Mouse (Mus musculus): Measurements from ENCODE around the gene Crb1. TPM values are rescaled to one million over a fixed set of nuclear protein-coding genes. Genes with fewer than 3 reads are reported as not detected.
A peak's percentile ranks its signal among the peaks of the same experiment; 100 is the strongest.

The Crb1 gene
- polyA plus RNA-seq, 1 experiment from 2014 or later, result 0.07 TPM

GRCm38 (mm10) chr1:139192635-139193034 is 184.3 kb downstream of the Crb1 start:
- no peaks in the 10 kb centered on the region for H3K27me3 ChIP-seq (replicated peaks; ENCODE audit: control insufficient read depth, insufficient read depth, low read length)
- 70% methylated on average over 3 of the region's 3 CpGs for WGBS

GRCm38 (mm10) chr1:139180481-139181149 is 196.3 kb downstream of the Crb1 start:
- Histone ChIP-seq H3K9me3 (ENCODE audit: control insufficient read depth, low read length) (no peaks in the 10 kb centered on the region), H3K9ac (ENCODE audit: low read depth, low read length) (no peak overlapping the region), H3K4me3 (ENCODE audit: low read depth, low read length) (no peak overlapping the region), H3K4me1 (replicated peaks; ENCODE audit: control insufficient read depth, insufficient read depth, low read length) (no peaks in the 10 kb centered on the region), H3K27me3 (replicated peaks; ENCODE audit: control insufficient read depth, insufficient read depth, low read length) (no peaks in the 10 kb centered on the region), H3K27ac (ENCODE audit: low read depth, low read length) (no peak overlapping the region), H3K36me3 (ENCODE audit: control insufficient read depth, insufficient read depth, low read length) (no peaks in the 10 kb centered on the region), H3K4me2 (no peak overlapping the region)
- 66% methylated on average over 6 of the region's 6 CpGs for WGBS
- DNase-seq (ENCODE audit: low spot score), result no peak
- no peak for ATAC-seq (replicated peaks; ENCODE audit: low FRiP score)

More at GRCm38 (mm10) chr1:139192635-139193034, 184.3 kb downstream of the Crb1 start:
- no peaks in the 10 kb centered on the region for H3K36me3 ChIP-seq (ENCODE audit: control insufficient read depth, insufficient read depth, low read length)
- H3K4me1 ChIP-seq (replicated peaks; ENCODE audit: control insufficient read depth, insufficient read depth, low read length), result no peaks in the 10 kb centered on the region
- H3K27ac ChIP-seq (ENCODE audit: low read depth, low read length), result no peak overlapping the region
- ATAC-seq (replicated peaks; ENCODE audit: low FRiP score) (no peak), DNase-seq (ENCODE audit: low spot score) (no peak)
- H3K4me2 ChIP-seq, result no peak overlapping the region
- no peak overlapping the region for H3K9ac ChIP-seq (ENCODE audit: low read depth, low read length)
- no peaks in the 10 kb centered on the region for H3K9me3 ChIP-seq (ENCODE audit: control insufficient read depth, low read length)
- H3K4me3 ChIP-seq (ENCODE audit: low read depth, low read length), result no peak overlapping the region

DNA sequence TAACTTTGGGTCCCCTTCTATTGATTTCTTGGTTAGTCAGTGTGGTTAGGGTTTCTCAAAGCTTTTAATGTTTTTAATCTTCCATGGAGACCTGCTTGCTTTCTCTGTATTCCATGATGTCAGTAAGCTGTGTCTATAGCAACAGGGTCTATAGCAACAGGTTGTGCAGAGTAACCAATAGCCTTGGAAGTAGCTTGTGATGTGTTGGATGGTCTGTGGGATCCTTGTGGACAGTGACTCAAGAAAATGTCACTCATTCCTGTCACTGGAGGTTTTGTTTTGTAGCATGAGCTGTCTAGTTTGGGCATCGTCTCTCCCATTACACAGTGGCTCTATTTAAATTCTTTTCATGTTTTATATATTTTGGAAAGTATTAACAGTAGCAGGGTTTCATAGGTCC is 197.2 kb downstream of the Crb1 start:
- Histone ChIP-seq H3K9me3 (ENCODE audit: control insufficient read depth, low read length) (no peaks in the 10 kb centered on the region), H3K4me1 (replicated peaks; ENCODE audit: control insufficient read depth, insufficient read depth, low read length) (no peaks in the 10 kb centered on the region), H3K9ac (ENCODE audit: low read depth, low read length) (no peak overlapping the region), H3K27ac (ENCODE audit: low read depth, low read length) (no peak overlapping the region), H3K36me3 (ENCODE audit: control insufficient read depth, insufficient read depth, low read length) (no peaks in the 10 kb centered on the region), H3K4me3 (ENCODE audit: low read depth, low read length) (no peak overlapping the region), H3K4me2 (no peak overlapping the region), H3K27me3 (replicated peaks; ENCODE audit: control insufficient read depth, insufficient read depth, low read length) (no peaks in the 10 kb centered on the region)
- ATAC-seq (replicated peaks; ENCODE audit: low FRiP score) (no peak), DNase-seq (ENCODE audit: low spot score) (no peak)
- WGBS, result 80% methylated on average over 1 of the region's 1 CpGs

DNA sequence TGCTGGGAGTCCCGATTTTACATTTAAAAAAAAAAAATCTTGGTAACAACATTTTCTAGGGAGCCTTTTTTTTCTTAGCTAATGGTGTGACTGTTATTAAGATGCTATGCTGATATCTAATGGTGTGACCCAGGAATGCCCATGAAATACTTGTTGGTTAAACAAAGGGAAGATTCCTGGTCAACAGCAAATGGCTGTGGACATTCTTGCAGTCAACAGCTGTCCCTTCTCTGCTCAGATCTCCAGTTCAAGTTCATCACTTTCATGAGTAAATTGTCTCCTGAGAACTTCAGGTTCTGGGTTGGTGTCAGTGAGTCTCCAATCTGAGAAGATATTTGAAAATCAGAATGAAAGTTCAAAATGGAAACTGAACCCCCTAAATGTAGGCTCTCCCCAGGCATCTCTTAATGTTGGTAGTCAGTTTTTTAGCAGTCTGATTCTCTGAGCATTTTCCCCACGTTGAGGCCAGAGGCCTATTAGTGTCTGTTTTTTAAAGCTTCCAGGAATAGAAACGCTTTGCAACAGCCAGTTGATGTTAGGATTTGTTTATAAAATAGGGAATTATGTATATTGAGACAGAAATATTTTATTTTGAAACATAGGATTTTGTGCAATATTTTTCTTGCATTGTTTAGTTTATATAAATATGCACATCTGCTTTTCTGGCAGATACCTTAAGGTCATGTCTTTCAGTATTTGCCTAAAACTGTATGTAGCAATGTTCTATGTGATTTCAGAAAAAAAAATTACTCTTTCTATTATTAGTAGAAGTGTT is 202.7 kb downstream of the Crb1 start:
- DNase-seq (ENCODE audit: low spot score) (no peak), ATAC-seq (replicated peaks; ENCODE audit: low FRiP score) (no peak)
- H3K9ac ChIP-seq (ENCODE audit: low read depth, low read length), result no peak overlapping the region
- 83% methylated on average over 3 of the region's 3 CpGs for WGBS
- no peaks in the 10 kb centered on the region for H3K9me3 ChIP-seq (ENCODE audit: control insufficient read depth, low read length)
- H3K36me3 ChIP-seq (ENCODE audit: control insufficient read depth, insufficient read depth, low read length), result no peaks in the 10 kb centered on the region
- no peak overlapping the region for H3K4me3 ChIP-seq (ENCODE audit: low read depth, low read length)
- H3K27me3 ChIP-seq (replicated peaks; ENCODE audit: control insufficient read depth, insufficient read depth, low read length), result no peaks in the 10 kb centered on the region
- no peaks in the 10 kb centered on the region for H3K4me1 ChIP-seq (replicated peaks; ENCODE audit: control insufficient read depth, insufficient read depth, low read length)
- H3K4me2 ChIP-seq, result no peak overlapping the region
- H3K27ac ChIP-seq (ENCODE audit: low read depth, low read length), result no peak overlapping the region

GRCm38 (mm10) chr1:139162814-139163213 is 214.1 kb downstream of the Crb1 start:
- H3K4me1 ChIP-seq (replicated peaks; ENCODE audit: control insufficient read depth, insufficient read depth, low read length), result no peaks in the 10 kb centered on the region
- no peaks in the 10 kb centered on the region for H3K36me3 ChIP-seq (ENCODE audit: control insufficient read depth, insufficient read depth, low read length)
- H3K4me3 ChIP-seq (ENCODE audit: low read depth, low read length), result no peak overlapping the region
- WGBS, result 37% methylated on average over 5 of the region's 5 CpGs
- H3K9ac ChIP-seq (ENCODE audit: low read depth, low read length), result no peak overlapping the region
- no peak overlapping the region for H3K27ac ChIP-seq (ENCODE audit: low read depth, low read length)
- DNase-seq (ENCODE audit: low spot score), result no peak
- H3K4me2 ChIP-seq, result no peak overlapping the region
- H3K9me3 ChIP-seq (ENCODE audit: control insufficient read depth, low read length), result no peaks in the 10 kb centered on the region
- ATAC-seq (replicated peaks; ENCODE audit: low FRiP score), result 0 out of 2 replicates have a peak, but pooled peaks have one; percentile 13
- no peaks in the 10 kb centered on the region for H3K27me3 ChIP-seq (replicated peaks; ENCODE audit: control insufficient read depth, insufficient read depth, low read length)

- Histone ChIP-seq H3K4me2 (no peak overlapping the region), H3K9me3 (ENCODE audit: control insufficient read depth, low read length) (no peaks in the 10 kb centered on the region), H3K27ac (ENCODE audit: low read depth, low read length) (no peak overlapping the region), H3K4me1 (replicated peaks; ENCODE audit: control insufficient read depth, insufficient read depth, low read length) (no peaks in the 10 kb centered on the region), H3K9ac (ENCODE audit: low read depth, low read length) (no peak overlapping the region), H3K27me3 (replicated peaks; ENCODE audit: control insufficient read depth, insufficient read depth, low read length) (no peaks in the 10 kb centered on the region), H3K36me3 (ENCODE audit: control insufficient read depth, insufficient read depth, low read length) (no peaks in the 10 kb centered on the region), H3K4me3 (ENCODE audit: low read depth, low read length) (no peak overlapping the region)
- no peak for DNase-seq (ENCODE audit: low spot score)
- 66% methylated on average over 3 of the region's 3 CpGs for WGBS
- no peak; the same call in 1 of the 2 replicates for ATAC-seq (replicated peaks; ENCODE audit: low FRiP score)
Measured at GRCm38 (mm10) chr1:139161619-139162018, 215.3 kb downstream of the Crb1 start.

DNA sequence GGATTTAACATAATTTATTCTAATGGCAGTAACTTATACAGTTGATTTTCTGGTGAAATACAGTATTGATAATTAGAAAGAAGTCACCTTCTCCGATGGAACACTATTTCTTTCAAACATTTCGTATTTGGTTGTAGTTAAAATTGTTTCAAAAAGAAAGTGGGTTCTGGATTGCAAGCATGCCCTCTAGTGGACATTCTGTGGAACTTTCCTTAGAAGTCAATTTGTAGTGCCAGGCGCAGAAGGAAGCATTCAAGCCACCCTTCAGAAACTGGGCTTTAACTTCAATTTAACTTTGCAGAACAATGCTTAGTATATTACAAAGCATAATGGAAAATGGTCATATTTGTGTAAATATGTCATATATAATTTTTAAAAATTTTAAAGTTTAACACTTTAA is 220.5 kb downstream of the Crb1 start:
- WGBS, result 29% methylated on average over 3 of the region's 3 CpGs
- Histone ChIP-seq H3K4me1 (replicated peaks; ENCODE audit: control insufficient read depth, insufficient read depth, low read length) (no peaks in the 10 kb centered on the region), H3K27ac (ENCODE audit: low read depth, low read length) (no peak overlapping the region), H3K9ac (ENCODE audit: low read depth, low read length) (no peak overlapping the region), H3K4me2 (no peak overlapping the region), H3K4me3 (ENCODE audit: low read depth, low read length) (no peak overlapping the region), H3K36me3 (ENCODE audit: control insufficient read depth, insufficient read depth, low read length) (no peaks in the 10 kb centered on the region), H3K27me3 (replicated peaks; ENCODE audit: control insufficient read depth, insufficient read depth, low read length) (no peaks in the 10 kb centered on the region), H3K9me3 (ENCODE audit: control insufficient read depth, low read length) (no peaks in the 10 kb centered on the region)
- ATAC-seq (replicated peaks; ENCODE audit: low FRiP score) (no peak), DNase-seq (ENCODE audit: low spot score) (no peak)

- no peaks in the 10 kb centered on the region for H3K9me3 ChIP-seq (ENCODE audit: control insufficient read depth, low read length)
- H3K36me3 ChIP-seq (ENCODE audit: control insufficient read depth, insufficient read depth, low read length), result no peaks in the 10 kb centered on the region
- 81% methylated on average over 6 of the region's 6 CpGs for WGBS
- no peak overlapping the region for H3K4me3 ChIP-seq (ENCODE audit: low read depth, low read length)
- H3K27me3 ChIP-seq (replicated peaks; ENCODE audit: control insufficient read depth, insufficient read depth, low read length), result no peaks in the 10 kb centered on the region
- no peak overlapping the region for H3K27ac ChIP-seq (ENCODE audit: low read depth, low read length)
- ATAC-seq (replicated peaks; ENCODE audit: low FRiP score) (no peak), DNase-seq (ENCODE audit: low spot score) (no peak)
- no peak overlapping the region for H3K4me2 ChIP-seq
- no peak overlapping the region for H3K9ac ChIP-seq (ENCODE audit: low read depth, low read length)
- H3K4me1 ChIP-seq (replicated peaks; ENCODE audit: control insufficient read depth, insufficient read depth, low read length), result no peaks in the 10 kb centered on the region
Measured at GRCm38 (mm10) chr1:139153493-139153892, 223.4 kb downstream of the Crb1 start.

- no peak overlapping the region for H3K4me2 ChIP-seq
- H3K4me1 ChIP-seq (replicated peaks; ENCODE audit: control insufficient read depth, insufficient read depth, low read length), result no peaks in the 10 kb centered on the region
- ATAC-seq (replicated peaks; ENCODE audit: low FRiP score) (no peak), DNase-seq (ENCODE audit: low spot score) (no peak)
- 93% methylated on average over 2 of the region's 2 CpGs for WGBS
- no peak overlapping the region for H3K9ac ChIP-seq (ENCODE audit: low read depth, low read length)
- no peak overlapping the region for H3K4me3 ChIP-seq (ENCODE audit: low read depth, low read length)
- no peak overlapping the region for H3K27ac ChIP-seq (ENCODE audit: low read depth, low read length)
- H3K9me3 ChIP-seq (ENCODE audit: control insufficient read depth, low read length), result no peaks in the 10 kb centered on the region
- H3K27me3 ChIP-seq (replicated peaks; ENCODE audit: control insufficient read depth, insufficient read depth, low read length), result no peaks in the 10 kb centered on the region
- H3K36me3 ChIP-seq (ENCODE audit: control insufficient read depth, insufficient read depth, low read length), result no peaks in the 10 kb centered on the region
Measured at GRCm38 (mm10) chr1:139153006-139153405, 223.9 kb downstream of the Crb1 start.

Data from liver, embryonic 11.5 days (tissue).